Mouse (Mus musculus): ENCODE measurements at regions not wholly inside any gene's neighbourhood (a gene's known extent, or its start where the extent isn't known, plus 50 kb on each side); places are given as distances from the start of the nearest gene placed in this dataset.

DNA sequence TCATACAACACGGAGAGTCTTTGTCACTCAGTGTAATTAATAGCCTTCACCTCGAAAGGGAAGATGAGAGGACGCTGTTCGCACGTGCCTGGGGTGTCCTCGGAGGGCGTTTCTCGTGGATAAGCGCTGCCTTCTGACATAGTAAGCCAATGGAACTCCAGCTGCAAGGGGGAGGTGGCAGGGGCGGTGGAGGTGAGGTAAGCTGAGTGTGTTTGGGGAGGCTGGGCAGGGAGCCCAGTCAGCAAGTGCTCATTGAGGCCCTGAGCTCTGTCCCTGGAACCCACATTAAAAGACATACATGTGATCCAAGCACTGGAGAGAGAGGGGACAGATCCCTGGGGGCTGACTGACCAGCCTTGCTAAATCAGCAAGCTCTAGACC lies 234.1 kb downstream of the Setd4 start:
- H3K4me1 ChIP-seq (ENCODE audit: control insufficient read depth in 2 of 2, insufficient read depth in 2 of 2, low read length in 2 of 2, poor library complexity in 1 of 2), result no peaks in the 10 kb centered on the region
- H3K9me3 ChIP-seq (ENCODE audit: control insufficient read depth, insufficient read depth, low read depth, low read length), result no peaks in the 10 kb centered on the region
- no peaks in the 10 kb centered on the region for H3K36me3 ChIP-seq (ENCODE audit: control insufficient read depth, insufficient read depth, low read length, poor library complexity, severe bottlenecking)
- H3K27ac ChIP-seq (ENCODE audit: insufficient read depth, low read depth, low read length, poor library complexity, severe bottlenecking), result no peak overlapping the region
- DNase-seq (ENCODE audit: low read depth, low spot score), result no peak
- H3K4me3 ChIP-seq (ENCODE audit: insufficient read depth in 1 of 2, low read depth in 1 of 2, low read length in 2 of 2, poor library complexity in 1 of 2, severe bottlenecking in 1 of 2), result no peak overlapping the region
- TF ChIP-seq ZNF384 (IDR thresholded peaks at IDR 0.05; ENCODE audit: low read depth, low read length) (no peak), ZC3H11A (IDR thresholded peaks at IDR 0.05; ENCODE audit: borderline replicate concordance, low read depth, low read length) (no peak), HCFC1 (IDR thresholded peaks at IDR 0.05; ENCODE audit: borderline replicate concordance, insufficient read depth, low read length) (no peak), MAFK (IDR thresholded peaks at IDR 0.05; ENCODE audit: insufficient read depth, low read depth, low read length) (no peak), CHD2 (IDR thresholded peaks at IDR 0.05; ENCODE audit: low read depth, low read length) (no peak)
- no peak overlapping the region for H3K9ac ChIP-seq (ENCODE audit: insufficient read depth, low read depth, low read length, poor library complexity, severe bottlenecking)
- in situ Hi-C loops (cut with MboI; ENCODE audit: low sequenced_read_pairs in 2 of 2, unreplicated experiment in 2 of 2), result no loop called here

DNA sequence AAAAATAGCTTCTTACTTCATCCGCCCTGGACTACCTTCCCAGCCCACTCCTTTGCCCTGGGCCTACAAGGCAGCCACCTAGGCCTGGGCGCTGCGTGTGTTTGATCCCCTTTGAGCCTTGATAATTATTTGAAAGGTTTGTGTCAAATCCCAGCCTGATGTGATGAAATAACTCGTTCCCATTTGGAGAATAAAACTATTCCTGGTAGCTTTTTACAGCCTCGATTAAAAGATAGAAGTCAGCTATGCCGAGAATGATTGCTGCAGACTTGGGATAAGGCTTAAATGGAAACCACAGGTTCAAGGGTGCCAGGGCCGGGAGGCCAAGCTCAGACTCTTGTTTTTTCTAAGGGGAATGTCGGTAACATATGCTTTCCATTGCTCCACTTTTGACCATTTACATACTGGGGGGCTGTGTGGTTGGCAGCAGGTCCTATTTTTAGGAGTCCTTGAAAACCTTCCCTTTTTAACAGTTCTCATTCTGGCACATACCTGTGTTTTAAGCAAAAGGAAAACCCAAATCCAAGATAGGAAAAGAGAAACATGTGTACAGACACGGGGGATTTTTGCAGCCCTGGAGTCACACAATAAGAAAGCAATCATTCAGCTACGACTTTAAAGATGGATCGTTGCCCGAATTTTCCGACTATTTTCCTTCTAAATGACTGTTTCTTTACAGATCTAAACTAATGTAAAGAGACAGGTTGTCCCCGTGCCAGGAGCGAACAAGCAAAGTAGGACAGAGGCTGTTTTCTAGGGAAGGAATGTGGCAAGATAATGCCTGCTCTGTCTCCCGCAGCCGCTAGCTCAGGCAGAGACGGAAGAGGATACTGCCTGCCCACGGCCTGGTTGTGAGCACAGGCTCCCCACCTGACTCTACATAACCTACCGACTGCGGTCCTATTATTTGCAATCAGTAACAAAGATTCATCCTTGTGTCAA lies 234.8 kb downstream of the Setd4 start:
- Histone ChIP-seq H3K4me1 (ENCODE audit: control insufficient read depth in 2 of 2, insufficient read depth in 2 of 2, low read length in 2 of 2, poor library complexity in 1 of 2) (no peaks in the 10 kb centered on the region), H3K9me3 (ENCODE audit: control insufficient read depth, insufficient read depth, low read depth, low read length) (no peaks in the 10 kb centered on the region), H3K4me3 (ENCODE audit: insufficient read depth in 1 of 2, low read depth in 1 of 2, low read length in 2 of 2, poor library complexity in 1 of 2, severe bottlenecking in 1 of 2) (no peak overlapping the region), H3K9ac (ENCODE audit: insufficient read depth, low read depth, low read length, poor library complexity, severe bottlenecking) (no peak overlapping the region), H3K27ac (ENCODE audit: insufficient read depth, low read depth, low read length, poor library complexity, severe bottlenecking) (no peak overlapping the region), H3K36me3 (ENCODE audit: control insufficient read depth, insufficient read depth, low read length, poor library complexity, severe bottlenecking) (no peaks in the 10 kb centered on the region)
- no peak for TF ChIP-seq CHD2 (IDR thresholded peaks at IDR 0.05; ENCODE audit: low read depth, low read length)
- no peak for TF ChIP-seq ZC3H11A (IDR thresholded peaks at IDR 0.05; ENCODE audit: borderline replicate concordance, low read depth, low read length)
- TF ChIP-seq MAFK (IDR thresholded peaks at IDR 0.05; ENCODE audit: insufficient read depth, low read depth, low read length), result no peak
- no peak for TF ChIP-seq ZNF384 (IDR thresholded peaks at IDR 0.05; ENCODE audit: low read depth, low read length)
- in situ Hi-C loops (cut with MboI; ENCODE audit: low sequenced_read_pairs in 2 of 2, unreplicated experiment in 2 of 2), result no loop called here
- no peak for DNase-seq (ENCODE audit: low read depth, low spot score)

DNA sequence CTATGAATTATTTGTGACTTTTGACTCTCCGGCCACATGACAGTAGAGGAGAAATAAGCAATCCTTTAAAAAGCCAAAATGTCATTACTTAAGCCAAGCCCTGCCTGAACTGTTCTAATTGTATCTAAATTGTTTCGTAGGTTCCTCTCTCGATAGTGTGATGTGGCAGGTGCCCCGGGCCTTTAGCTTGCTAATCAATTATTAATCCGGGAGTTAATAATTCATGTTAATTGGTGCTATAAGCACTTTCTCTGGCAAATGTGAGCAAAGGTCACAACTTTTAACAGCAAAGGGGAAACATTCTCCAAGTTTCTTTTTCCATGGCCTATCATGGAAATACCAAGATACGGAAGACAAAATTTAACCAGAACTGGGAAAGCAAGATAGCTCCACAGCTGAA lies 235.9 kb downstream of the Setd4 start:
- TF ChIP-seq HCFC1 (IDR thresholded peaks at IDR 0.05; ENCODE audit: borderline replicate concordance, insufficient read depth, low read length) (no peak), ZC3H11A (IDR thresholded peaks at IDR 0.05; ENCODE audit: borderline replicate concordance, low read depth, low read length) (no peak), ZNF384 (IDR thresholded peaks at IDR 0.05; ENCODE audit: low read depth, low read length) (no peak), CHD2 (IDR thresholded peaks at IDR 0.05; ENCODE audit: low read depth, low read length) (no peak), MAFK (IDR thresholded peaks at IDR 0.05; ENCODE audit: insufficient read depth, low read depth, low read length) (no peak)
- Histone ChIP-seq H3K4me3 (ENCODE audit: insufficient read depth in 1 of 2, low read depth in 1 of 2, low read length in 2 of 2, poor library complexity in 1 of 2, severe bottlenecking in 1 of 2) (no peak overlapping the region), H3K4me1 (ENCODE audit: control insufficient read depth in 2 of 2, insufficient read depth in 2 of 2, low read length in 2 of 2, poor library complexity in 1 of 2) (no peaks in the 10 kb centered on the region), H3K9ac (ENCODE audit: insufficient read depth, low read depth, low read length, poor library complexity, severe bottlenecking) (no peak overlapping the region), H3K27ac (ENCODE audit: insufficient read depth, low read depth, low read length, poor library complexity, severe bottlenecking) (no peak overlapping the region), H3K9me3 (ENCODE audit: control insufficient read depth, insufficient read depth, low read depth, low read length) (no peaks in the 10 kb centered on the region), H3K36me3 (ENCODE audit: control insufficient read depth, insufficient read depth, low read length, poor library complexity, severe bottlenecking) (no peaks in the 10 kb centered on the region)
- in situ Hi-C loops (cut with MboI; ENCODE audit: low sequenced_read_pairs in 2 of 2, unreplicated experiment in 2 of 2), result no loop called here
- DNase-seq (ENCODE audit: low read depth, low spot score), result no peak

DNA sequence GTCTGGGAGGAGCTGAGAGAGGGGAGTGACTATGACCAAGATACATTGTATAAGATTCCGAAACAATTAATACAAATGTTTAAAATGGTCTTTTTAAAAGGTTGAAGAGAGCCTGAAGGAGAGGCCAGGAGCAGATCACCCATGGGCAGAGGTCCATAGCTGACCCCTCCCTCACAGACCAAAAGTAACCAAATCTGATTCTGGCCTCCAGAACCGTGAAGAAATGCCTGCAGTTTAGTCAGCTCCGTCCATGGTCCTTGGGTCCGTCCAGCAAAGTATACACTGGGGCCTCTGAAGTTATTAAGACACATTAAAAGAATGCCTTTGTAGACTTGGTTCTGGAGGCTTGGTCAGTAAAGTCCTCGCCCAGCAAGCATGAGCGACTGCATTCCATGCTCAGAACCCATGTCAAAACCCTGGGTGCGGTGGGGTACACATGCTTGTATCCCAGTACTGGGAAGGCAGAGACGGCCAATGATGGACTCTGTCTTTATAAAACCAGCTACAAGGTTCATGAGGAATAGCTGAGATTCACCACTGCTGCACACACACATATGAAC lies 236.5 kb downstream of the Setd4 start:
- in situ Hi-C loops (cut with MboI; ENCODE audit: low sequenced_read_pairs in 2 of 2, unreplicated experiment in 2 of 2), result no loop called here
- Histone ChIP-seq H3K4me1 (ENCODE audit: control insufficient read depth in 2 of 2, insufficient read depth in 2 of 2, low read length in 2 of 2, poor library complexity in 1 of 2) (no peaks in the 10 kb centered on the region), H3K9me3 (ENCODE audit: control insufficient read depth, insufficient read depth, low read depth, low read length) (no peaks in the 10 kb centered on the region), H3K9ac (ENCODE audit: insufficient read depth, low read depth, low read length, poor library complexity, severe bottlenecking) (no peak overlapping the region), H3K27ac (ENCODE audit: insufficient read depth, low read depth, low read length, poor library complexity, severe bottlenecking) (no peak overlapping the region), H3K36me3 (ENCODE audit: control insufficient read depth, insufficient read depth, low read length, poor library complexity, severe bottlenecking) (no peaks in the 10 kb centered on the region), H3K4me3 (ENCODE audit: insufficient read depth in 1 of 2, low read depth in 1 of 2, low read length in 2 of 2, poor library complexity in 1 of 2, severe bottlenecking in 1 of 2) (no peak overlapping the region)
- DNase-seq (ENCODE audit: low read depth, low spot score), result no peak
- TF ChIP-seq ZC3H11A (IDR thresholded peaks at IDR 0.05; ENCODE audit: borderline replicate concordance, low read depth, low read length) (no peak), MAFK (IDR thresholded peaks at IDR 0.05; ENCODE audit: insufficient read depth, low read depth, low read length) (no peak), CHD2 (IDR thresholded peaks at IDR 0.05; ENCODE audit: low read depth, low read length) (no peak), ZNF384 (IDR thresholded peaks at IDR 0.05; ENCODE audit: low read depth, low read length) (no peak), HCFC1 (IDR thresholded peaks at IDR 0.05; ENCODE audit: borderline replicate concordance, insufficient read depth, low read length) (no peak)
